Mouse (Mus musculus) liver, adult 2 months (tissue): ENCODE results near the gene Paqr9.

ENCODE experiments used
- CTCF ChIP-seq: fragments of 200-500 bp; IDR thresholded peaks from 2 replicates; pipeline ENCODE4 v1.5.1; 2011; ENCODE audit warnings: low read depth, low read length, control low read depth
- POLR2A ChIP-seq: fragments of 200-500 bp; IDR thresholded peaks from 2 replicates; pipeline ENCODE4 v1.6.1; 2011; ENCODE audit warnings: low read length, control low read depth; ENCODE audit not compliant: insufficient read depth; ENCODE audit errors: extremely low read depth

GRCm38 (mm10) chr9:95555233-95555740 is 4.2 kb upstream of the Paqr9 start:
- TF ChIP-seq CTCF: no peak
- no peak for TF ChIP-seq POLR2A
